Mouse (Mus musculus): ENCODE measurements around the gene Bcam.

- TF ChIP-seq CTCF (IDR thresholded peaks at IDR 0.05 in 2 of 3, conservative IDR thresholded peaks at IDR 0.05 in 1 of 3; ENCODE audit: control insufficient read depth in 1 of 3, insufficient read depth in 1 of 3, low read depth in 2 of 3, low read length in 3 of 3, poor library complexity in 1 of 3, severe bottlenecking in 1 of 3) (no peak), POLR2A (IDR thresholded peaks at IDR 0.05; ENCODE audit: control insufficient read depth in 1 of 2, insufficient read depth in 1 of 2, low read depth in 1 of 2, low read length in 2 of 2, poor library complexity in 1 of 2) (peak; percentile 35 to 62; a peak in 2 of 4 replicates), MAX (IDR thresholded peaks at IDR 0.05; ENCODE audit: low read length) (no peak; the same call in 1 of the 2 replicates), ZC3H11A (IDR thresholded peaks at IDR 0.05; ENCODE audit: low read depth, low read length) (no peak), MXI1 (IDR thresholded peaks at IDR 0.05; ENCODE audit: low read depth, low read length) (no peak), TCF12 (IDR thresholded peaks at IDR 0.05; ENCODE audit: low read depth, low read length) (no peak), POLR2AphosphoS2 (IDR thresholded peaks at IDR 0.05; ENCODE audit: low read length) (no peak), CHD2 (IDR thresholded peaks at IDR 0.05; ENCODE audit: low read length) (no peak), ELF1 (IDR thresholded peaks at IDR 0.05; ENCODE audit: low read depth, low read length) (no peak), MAZ (IDR thresholded peaks at IDR 0.05; ENCODE audit: low read depth, low read length) (0 out of 2 replicates have a peak, but pooled peaks have one; percentile 41)
Observed at GRCm38 (mm10) chr7:19770375-19770754, 451 bp downstream of the Bcam start.
